30 mouse cellular contexts compared by ENCODE assay signal in genomic region chr4:108503023-108503422, GRCm38 (mm10).
"Had no signal": no experiment of that assay in that cellular context is flagged by ENCODE, and none has a peak within 500 bp of the region (broad histone marks: within the 10 kb centered on the region; RNA-seq: fewer than 3 reads in every experiment).

No protein-coding gene starts in this region.

- H3K9me3 ChIP-seq: heart, embryonic 12.5 days; heart, embryonic 13.5 days; heart, embryonic 15.5 days; hindbrain, embryonic 10.5 days; hindbrain, embryonic 12.5 days; hindbrain, embryonic 13.5 days; hindbrain, embryonic 15.5 days; intestine, embryonic 15.5 days; kidney, embryonic 15.5 days had no signal

- DNase-seq: heart, postnatal 10 days; heart, postnatal 14 days; heart, postnatal 36 days; heart, postnatal 4 days; kidney, adult 11 months; kidney, adult 18-20 months; kidney, adult 2 months; kidney, adult 8-10 months; kidney, adult 9 months; kidney, postnatal 10 days; kidney, postnatal 14 days; kidney, postnatal 25 days; kidney, postnatal 36 days; kidney, postnatal 4 days; layer of hippocampus, adult 9-11 months; layer of hippocampus, postnatal 36 days had no signal

- H3K27ac ChIP-seq: heart, embryonic 13.5 days; heart, embryonic 15.5 days; hindbrain, embryonic 10.5 days; hindbrain, embryonic 12.5 days; hindbrain, embryonic 13.5 days; hindbrain, embryonic 14.5 days; hindbrain, embryonic 15.5 days; hindbrain, postnatal 0 days; intestine, embryonic 15.5 days; kidney, embryonic 15.5 days; kidney, postnatal 0 days; layer of hippocampus, adult 2 months; left cerebral cortex, adult 2 months had no signal

- H3K9ac ChIP-seq: heart, embryonic 12.5 days; heart, embryonic 13.5 days; heart, embryonic 15.5 days; hindbrain, embryonic 12.5 days; hindbrain, embryonic 13.5 days; hindbrain, embryonic 14.5 days; hindbrain, embryonic 15.5 days; intestine, embryonic 15.5 days; kidney, embryonic 15.5 days had no signal

- H3K4me3 ChIP-seq: heart, embryonic 12.5 days; heart, embryonic 13.5 days; heart, embryonic 15.5 days; hindbrain, embryonic 10.5 days; hindbrain, embryonic 12.5 days; hindbrain, embryonic 13.5 days; hindbrain, embryonic 15.5 days; intestine, embryonic 15.5 days; kidney, embryonic 15.5 days; layer of hippocampus, adult 2 months; left cerebral cortex, adult 2 months had no signal

- H3K4me1 ChIP-seq: heart, embryonic 12.5 days; heart, embryonic 13.5 days; heart, embryonic 15.5 days; hindbrain, embryonic 10.5 days; hindbrain, embryonic 12.5 days; hindbrain, embryonic 13.5 days; hindbrain, embryonic 15.5 days; intestine, embryonic 15.5 days; kidney, embryonic 15.5 days had no signal

- H3K36me3 ChIP-seq: intestine, embryonic 15.5 days had no signal

- H3K27me3 ChIP-seq: heart, embryonic 12.5 days; heart, embryonic 13.5 days; heart, embryonic 15.5 days; hindbrain, embryonic 12.5 days; hindbrain, embryonic 13.5 days; hindbrain, embryonic 15.5 days; intestine, embryonic 15.5 days; kidney, embryonic 15.5 days had no signal
